Mouse (Mus musculus): Measurements from ENCODE around the gene Wdpcp. TPM values are rescaled to one million over a fixed set of nuclear protein-coding genes. Genes with fewer than 3 reads are reported as not detected.

Gene Wdpcp
- total RNA-seq, 2 experiments from 2014 or later, result 11.1 to 13.8 TPM

DNA sequence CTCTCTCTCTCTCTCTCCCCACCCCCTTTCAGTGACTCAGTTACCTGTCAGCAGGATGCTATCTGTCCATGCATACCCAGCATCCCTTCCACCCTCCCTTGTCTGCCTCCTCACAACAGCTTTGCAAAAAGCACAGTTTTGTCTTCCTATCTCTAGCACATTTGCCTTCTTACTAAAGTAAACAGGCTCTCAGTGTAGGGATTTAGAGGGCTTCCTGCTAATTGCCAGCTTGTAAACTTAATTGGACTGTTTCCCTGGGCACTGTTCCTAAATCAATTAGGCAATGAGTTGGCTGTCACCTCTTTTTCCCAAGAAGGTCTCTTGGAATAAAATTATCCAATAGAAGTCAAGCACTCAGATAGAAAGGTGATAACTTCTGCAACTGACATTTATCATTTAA, 141.5 kb downstream of the Wdpcp start:
- no peak for DNase-seq (ENCODE audit: low spot score in 2 of 2)
- intact Hi-C loops (cut with DNase I), result no loop called here

DNA sequence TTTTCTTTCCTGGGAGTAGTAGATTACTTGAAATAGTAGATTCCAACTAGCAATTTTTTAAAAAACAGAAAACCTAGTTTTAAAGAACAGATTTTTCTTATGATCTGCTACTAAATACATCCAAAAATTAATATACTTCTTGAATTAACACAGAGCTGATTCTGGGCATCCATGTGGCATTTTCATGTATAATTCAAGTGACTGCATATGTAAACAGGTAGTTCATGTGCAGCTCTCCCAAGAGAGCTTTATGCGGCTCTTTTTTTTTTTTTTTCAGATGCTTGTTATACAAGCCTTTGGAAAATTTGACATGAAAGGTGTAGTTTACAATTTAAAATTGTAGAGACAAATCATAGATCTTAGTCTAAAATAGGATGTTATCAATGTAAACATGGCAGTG, 142.0 kb downstream of the Wdpcp start:
- no peak for DNase-seq (ENCODE audit: low spot score in 2 of 2)
- intact Hi-C loops (cut with DNase I), result no loop called here

DNA sequence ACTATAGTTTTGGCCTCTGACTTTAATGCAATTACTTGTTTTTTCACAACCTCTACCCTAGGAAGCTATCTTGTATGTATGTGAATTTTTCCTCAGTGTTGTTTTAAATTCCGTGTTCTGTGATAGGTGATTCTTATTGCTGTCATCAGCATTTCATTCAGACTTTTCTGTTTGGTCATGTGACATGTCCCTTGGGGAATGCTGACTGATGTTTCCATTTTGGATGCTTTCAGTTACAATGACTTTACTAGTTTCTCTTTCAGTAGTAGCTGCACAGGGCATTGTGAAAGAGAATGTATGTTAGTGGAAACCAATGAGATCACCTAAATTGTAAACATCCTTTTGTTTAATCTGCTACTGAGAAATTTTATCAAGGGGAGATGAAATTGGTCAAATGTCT, 154.3 kb downstream of the Wdpcp start:
- DNase-seq (ENCODE audit: low spot score in 2 of 2), result no peak
- intact Hi-C loops (cut with DNase I), result no loop called here

DNA sequence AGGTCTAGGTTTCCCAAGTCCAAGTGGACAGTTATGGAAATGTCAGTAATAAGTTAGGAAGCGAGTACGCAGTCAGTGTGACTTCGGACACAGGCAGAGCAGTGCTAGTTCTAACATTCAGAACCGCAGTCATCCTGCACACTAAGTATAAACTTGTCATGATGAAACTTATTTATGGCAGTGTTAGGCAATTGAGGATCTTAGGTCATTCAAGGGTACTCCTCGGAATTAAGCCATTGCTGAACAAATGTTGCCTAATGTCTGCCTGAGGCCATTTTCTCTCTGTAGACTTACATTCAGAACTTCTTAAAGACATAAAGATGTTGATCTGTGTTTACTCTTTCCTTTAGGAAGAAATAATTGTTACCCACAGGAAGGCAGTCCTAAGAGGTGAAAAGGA, 157.0 kb downstream of the Wdpcp start:
- no peak for DNase-seq (ENCODE audit: low spot score in 2 of 2)
- intact Hi-C loops (cut with DNase I), result no loop called here

DNA sequence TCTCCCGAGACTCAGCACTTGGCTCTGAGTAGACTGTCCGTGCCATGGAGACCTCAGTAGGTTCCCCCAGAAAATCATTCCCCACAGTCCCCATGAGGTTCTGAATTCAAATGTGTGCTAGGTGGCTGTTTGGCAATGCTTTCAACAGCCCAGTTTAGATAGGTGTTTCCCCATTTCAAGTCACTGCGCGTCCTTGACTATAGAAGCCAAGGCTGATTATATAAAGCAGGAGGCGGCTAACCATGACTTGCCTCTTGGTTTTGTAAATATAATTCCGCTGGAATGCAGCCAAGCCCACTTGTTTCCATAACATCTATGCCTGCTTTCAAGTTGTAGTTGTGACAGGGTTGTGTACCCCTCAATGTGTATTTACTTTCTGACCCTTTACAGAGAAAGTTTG, 157.9 kb downstream of the Wdpcp start:
- no peak for DNase-seq (ENCODE audit: low spot score in 2 of 2)
- intact Hi-C loops (cut with DNase I), result no loop called here

DNA sequence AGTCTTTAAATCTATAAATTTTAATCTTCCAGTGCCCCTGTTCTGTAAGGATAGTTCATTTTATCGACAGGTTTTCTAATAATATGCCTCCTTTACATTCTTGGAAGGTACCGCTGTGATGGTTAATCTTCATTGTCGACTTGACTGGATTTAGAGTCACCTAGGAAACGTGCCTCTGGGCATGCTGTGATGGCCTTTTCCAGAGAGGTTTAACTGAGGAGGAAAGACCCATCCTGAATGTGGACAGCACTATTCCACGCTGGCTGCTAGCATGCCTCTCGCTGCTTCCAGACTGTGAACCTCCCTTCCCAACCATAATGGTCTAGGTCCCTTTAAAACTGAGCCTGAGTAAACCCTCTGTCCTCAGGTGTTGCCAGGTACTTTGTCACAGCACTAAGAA, 163.2 kb downstream of the Wdpcp start:
- DNase-seq (ENCODE audit: low spot score in 2 of 2), result no peak
- intact Hi-C loops (cut with DNase I), result no loop called here

DNA sequence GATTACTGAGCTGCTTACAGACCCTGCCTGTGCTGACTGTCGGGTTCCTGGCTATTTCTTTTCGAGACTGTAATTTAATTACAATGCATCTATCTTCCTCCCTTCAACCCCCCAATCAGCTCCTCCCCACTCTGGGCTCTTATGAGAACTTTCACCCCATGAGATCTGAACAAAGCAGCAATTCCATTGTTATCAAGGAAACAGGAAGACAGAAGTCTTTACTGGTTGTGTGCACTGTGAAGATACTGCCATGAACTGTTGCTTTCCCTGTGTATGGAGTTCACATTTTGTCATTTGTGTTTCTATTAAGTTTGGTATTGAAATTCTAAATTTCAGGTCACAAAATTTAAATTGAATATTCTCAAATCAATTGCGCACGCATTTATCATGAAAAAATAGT, 177.5 kb downstream of the Wdpcp start:
- intact Hi-C loops (cut with DNase I), result no loop called here
- DNase-seq (ENCODE audit: low spot score in 2 of 2), result no peak

DNA sequence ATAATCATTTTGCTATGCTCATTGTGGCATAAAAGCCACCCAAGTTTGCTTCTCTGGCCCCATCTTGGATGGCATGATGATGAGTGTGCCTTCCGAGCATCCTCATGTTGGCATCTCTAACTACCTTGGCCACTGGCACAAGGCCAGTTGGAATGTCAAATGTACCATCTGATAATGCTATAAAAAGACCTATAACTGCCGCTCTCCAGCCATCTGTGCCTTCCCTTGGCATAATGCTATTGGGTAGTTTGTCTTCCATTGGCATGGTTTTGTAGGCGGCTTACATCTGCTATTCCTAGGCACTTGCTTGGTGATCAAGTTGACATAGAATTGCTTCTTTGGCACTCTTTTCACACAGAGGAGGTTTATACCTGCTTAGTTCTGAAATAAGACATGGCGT, 191.2 kb downstream of the Wdpcp start:
- peak; percentile 5 to 7 for DNase-seq (ENCODE audit: low spot score in 2 of 2)
- intact Hi-C loops (cut with DNase I), result no loop called here

DNA sequence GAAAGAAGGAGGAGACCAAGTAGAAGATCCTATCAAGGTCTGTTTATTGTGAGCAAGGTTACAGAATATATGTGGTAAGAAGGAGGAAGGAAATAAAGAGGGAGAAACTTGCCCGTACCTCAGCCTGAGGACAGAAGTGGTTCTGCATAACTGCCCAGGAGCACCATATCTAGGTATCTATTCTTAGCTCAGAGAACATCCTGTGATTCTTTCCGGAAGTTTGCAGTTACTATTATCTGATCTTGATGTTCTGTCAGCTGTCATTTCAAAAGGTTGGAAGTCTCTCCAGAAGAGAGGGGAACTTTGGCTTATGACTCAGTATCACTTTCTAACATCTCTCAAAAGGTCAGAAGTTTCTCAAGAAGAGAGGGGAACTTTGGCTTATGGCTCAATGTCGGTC, 216.8 kb downstream of the Wdpcp start:
- intact Hi-C loops (cut with DNase I), result no loop called here
- DNase-seq (ENCODE audit: low spot score in 2 of 2), result no peak

DNA sequence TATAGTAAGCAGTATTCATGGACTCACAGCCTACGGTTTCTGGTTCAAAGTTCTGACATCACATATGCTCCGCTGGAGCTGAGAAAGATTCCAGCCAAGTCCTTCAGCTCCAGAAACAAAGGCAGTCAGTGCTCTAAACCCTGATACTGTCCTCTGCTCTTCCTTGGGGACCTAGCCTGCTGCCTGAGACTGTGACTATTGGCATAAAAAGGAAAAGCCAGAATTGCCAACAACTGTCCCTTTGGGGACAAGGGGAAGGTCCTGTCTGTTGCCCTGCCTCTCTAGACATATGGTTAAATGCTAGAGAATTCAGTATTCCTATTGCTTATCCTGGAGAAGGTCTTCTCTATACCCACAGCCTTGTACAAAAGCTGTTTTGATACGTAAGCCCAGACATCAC, 252.9 kb downstream of the Wdpcp start:
- intact Hi-C loops (cut with DNase I), result no loop called here
- DNase-seq (ENCODE audit: low spot score in 2 of 2), result no peak

DNA sequence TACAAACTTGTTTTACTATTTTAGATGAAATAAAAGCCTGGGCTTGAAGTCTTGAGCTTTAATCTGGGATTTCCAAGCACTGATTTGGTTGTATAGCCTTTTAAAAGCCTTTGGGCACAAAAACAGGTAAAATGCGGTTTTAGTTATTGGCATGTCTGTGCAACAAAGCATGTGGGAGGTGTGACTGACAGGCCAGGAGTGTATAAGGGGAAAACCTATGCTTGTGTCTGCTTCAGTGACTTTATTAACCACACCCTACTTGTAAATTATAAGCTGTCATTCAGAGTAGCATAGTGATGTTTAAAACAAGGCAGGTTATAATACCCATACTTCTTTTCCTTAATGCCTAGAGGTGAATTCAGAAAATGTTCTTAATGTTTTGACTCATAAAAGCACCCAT, 254.5 kb downstream of the Wdpcp start:
- intact Hi-C loops (cut with DNase I), result no loop called here
- no peak for DNase-seq (ENCODE audit: low spot score in 2 of 2)

DNA sequence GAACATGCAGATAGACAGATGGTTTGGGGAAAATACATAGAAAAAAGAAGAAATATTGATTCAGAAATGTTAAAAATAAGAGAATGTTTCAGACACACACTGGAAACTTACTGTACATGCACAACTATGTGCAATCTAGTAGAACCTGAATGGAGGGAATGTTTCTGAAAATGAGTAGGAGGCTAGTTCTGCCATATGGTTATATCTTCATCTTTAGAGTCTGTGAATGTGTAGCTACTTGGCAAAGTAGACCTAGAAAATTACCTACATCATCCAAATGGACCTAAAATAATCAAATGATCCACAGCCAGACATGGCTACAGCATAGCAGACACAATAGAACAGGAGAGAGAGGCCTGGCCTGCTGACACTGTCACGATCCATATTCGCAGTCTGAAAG, 275.0 kb downstream of the Wdpcp start:
- DNase-seq (ENCODE audit: low spot score in 2 of 2), result no peak
- intact Hi-C loops (cut with DNase I), result no loop called here

DNA sequence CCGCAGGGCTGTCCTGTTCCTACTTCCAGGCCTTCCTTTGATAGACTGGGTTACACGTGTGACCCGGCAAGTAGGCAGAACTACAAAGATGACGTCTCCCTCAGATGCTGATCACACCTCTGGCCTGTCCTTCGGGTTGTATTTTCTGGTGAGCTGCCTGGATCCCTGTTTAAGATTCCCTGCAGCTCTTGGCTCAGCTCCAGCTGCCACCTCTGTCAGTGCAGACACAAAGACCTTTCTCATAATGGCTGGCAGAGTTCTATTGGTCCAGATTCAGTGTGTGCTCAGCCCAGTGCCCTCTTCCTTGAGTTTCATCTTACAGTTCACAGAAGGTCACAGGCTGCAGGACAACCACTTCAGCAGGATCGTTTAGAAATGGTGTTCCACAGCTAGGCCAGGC, 292.0 kb downstream of the Wdpcp start:
- no peak for DNase-seq (ENCODE audit: low spot score in 2 of 2)
- intact Hi-C loops (cut with DNase I), result no loop called here

DNA sequence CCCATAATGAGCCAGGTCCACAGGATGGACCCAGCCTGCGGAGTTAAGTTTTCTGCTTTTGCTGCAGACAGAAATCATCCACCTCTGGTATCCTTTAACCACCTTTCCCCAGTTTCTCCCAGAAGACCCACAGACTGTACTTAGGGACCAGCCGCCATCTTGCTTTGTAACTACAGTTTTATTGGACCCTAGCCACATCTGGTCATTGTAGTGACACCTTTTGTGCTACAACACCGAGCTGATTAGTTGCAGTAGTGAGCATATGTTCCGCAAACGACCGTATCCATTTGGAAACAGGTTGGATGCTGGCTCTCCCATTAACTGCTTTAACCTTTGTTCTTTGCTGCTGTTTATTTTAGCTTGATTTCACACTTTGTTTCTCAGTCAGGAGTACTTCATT, 292.5 kb downstream of the Wdpcp start:
- intact Hi-C loops (cut with DNase I), result no loop called here
- DNase-seq (ENCODE audit: low spot score in 2 of 2), result no peak

DNA sequence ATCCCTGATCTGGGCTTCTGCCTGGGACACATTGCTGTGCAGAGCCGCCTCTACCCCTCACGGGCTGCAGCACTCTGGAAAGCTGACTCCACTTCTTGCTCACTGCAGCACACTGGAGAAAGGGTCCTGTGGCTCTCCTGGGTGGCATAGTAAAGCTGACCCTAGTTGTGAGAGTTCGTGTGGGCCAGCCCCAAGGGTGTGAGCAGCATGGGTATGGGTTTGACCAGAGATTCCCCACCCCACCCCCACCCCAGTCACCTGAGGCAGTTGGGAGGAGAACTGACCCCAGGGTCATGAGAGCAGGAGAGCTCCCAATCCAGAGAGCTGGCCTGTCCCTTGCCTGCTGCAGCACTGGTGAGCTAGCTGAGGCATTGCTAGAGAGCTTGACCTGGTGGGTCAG, 296.6 kb downstream of the Wdpcp start:
- intact Hi-C loops (cut with DNase I), result no loop called here
- DNase-seq (ENCODE audit: low spot score in 2 of 2), result no peak

DNA sequence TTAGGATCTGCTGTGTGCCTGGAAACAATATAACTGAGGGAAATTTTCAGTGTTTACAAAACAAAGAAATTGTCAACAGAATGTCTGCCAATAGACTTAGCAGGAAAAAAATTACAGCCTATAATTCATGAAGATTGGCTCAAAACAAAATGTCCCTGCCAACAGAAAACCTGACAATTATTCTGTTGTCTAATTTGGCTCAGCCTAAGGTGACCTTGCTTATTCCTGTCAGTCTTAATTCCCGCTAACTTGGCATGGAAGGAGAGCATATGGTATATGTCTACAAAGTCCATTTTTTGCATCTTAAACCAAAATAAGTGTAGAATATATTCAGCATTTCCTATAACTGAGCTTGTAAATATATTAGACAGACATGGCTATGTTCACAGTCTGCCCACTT, 298.8 kb downstream of the Wdpcp start:
- DNase-seq (ENCODE audit: low spot score in 2 of 2), result no peak
- intact Hi-C loops (cut with DNase I), result no loop called here

DNA sequence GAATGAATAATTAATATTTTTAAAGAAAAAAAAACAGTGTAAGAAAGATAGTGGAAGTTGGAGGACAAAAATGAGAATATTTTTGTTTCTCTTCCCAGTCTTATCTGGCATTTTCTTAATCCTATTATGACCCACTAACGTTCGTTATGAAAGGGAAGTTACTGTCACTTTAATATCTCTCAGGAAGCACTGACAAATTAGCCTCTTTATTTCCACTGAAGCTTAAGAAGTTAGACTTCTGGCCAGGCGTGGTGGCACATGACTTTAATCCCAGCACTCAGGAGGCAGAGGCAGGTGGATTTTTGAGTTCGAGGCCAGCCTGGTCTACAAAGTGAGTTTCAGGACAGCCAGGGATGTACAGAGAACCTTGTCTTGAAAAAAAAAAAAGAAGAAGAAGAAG, 299.7 kb downstream of the Wdpcp start:
- intact Hi-C loops (cut with DNase I), result no loop called here
- DNase-seq (ENCODE audit: low spot score in 2 of 2), result no peak

DNA sequence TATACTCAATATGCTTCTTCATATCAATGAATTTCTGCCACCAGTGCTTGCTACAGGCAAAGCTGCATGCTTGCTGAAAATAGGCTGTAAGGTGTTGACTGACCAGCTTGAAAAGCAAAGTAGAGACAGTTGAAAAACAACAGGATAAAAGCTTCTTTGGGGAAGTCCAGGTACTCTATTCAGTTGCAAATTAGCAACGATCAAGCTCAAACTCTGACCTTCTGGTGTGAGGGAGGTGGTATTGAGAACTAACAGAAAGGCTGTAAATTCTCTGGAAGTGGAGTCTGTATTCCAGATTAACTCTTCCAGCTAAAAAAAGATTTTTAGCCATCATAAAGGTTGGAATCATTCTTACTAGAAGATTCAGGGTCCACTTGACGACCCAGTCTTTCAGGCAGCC, 303.0 kb downstream of the Wdpcp start:
- intact Hi-C loops (cut with DNase I), result no loop called here
- DNase-seq (ENCODE audit: low spot score in 2 of 2), result no peak

DNA sequence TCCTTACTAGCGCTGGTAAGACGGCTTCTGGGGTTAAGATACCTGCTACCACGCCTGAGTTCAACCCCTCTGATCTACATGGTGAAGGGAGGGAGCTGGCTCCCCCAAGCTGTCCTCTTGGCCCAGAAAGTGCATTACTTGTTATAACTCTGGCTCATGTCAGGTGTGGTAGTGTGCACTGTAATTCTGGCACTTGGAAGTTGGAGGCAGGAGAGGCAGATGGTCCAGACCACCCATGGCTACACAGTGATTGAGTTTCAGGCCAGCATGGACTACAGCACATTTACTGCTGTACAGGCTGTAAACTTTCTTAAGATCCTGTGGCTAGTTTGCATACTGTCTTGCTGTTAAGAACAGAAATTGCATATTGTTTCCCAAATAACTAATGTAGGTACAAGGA, 322.7 kb downstream of the Wdpcp start:
- intact Hi-C loops (cut with DNase I), result no loop called here
- no peak for DNase-seq (ENCODE audit: low spot score in 2 of 2)

DNA sequence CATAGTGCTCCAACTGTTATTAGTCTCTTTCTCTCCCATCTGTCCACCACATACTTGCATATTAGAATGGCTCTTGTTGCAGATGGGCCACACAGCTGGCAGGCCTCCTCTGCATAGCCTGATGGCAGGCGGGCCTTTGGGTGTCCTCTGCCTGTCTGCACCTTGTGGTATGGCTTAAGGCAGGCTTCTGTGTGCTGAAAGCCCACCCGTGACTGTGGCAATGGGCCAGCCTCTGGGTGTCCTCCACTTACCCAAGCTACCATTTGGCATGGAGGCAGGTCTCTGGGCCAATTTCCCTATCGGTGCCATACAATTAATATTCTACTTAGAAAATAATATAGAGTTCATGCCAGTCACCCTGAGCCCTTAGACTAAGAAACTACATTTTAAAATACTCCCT, 350.5 kb downstream of the Wdpcp start:
- no peak for DNase-seq (ENCODE audit: low spot score in 2 of 2)
- intact Hi-C loops (cut with DNase I), result no loop called here
